Mouse (Mus musculus): ENCODE data around the gene Zfp275. TPM values are rescaled to one million over a fixed set of nuclear protein-coding genes. Genes with fewer than 3 reads are reported as not detected.

Zfp275 gene
- total RNA-seq, 4 experiments from 2014 or later = 4.5 to 5.0 (median 4.6) TPM

Other genes with a start within 250 kb of the Zfp275 start
- 1 to 10 TPM in 3 of 4 experiments, not detected in 1; 1.1 to 2.1 (median 1.4) TPM for gene Xlr3a, start 245.5 kb upstream of the Zfp275 start, total RNA-seq (2022)
- not detected for gene Gm14685, start 225.6 kb upstream of the Zfp275 start, total RNA-seq (2022)
- gene Xlr5b, start 193.8 kb upstream of the Zfp275 start, total RNA-seq (2022) = not detected
- not detected for gene DXBay18, start 193.2 kb upstream of the Zfp275 start, total RNA-seq (2022)
- not detected for gene Spin2d, start 165.6 kb upstream of the Zfp275 start, total RNA-seq (2022)
- gene Xlr3b, start 150.4 kb upstream of the Zfp275 start, total RNA-seq (2022) = 1 to 10 TPM in 2 of 4 experiments, under 1 TPM in 1, not detected in 1; 0.41 to 5.5 (median 4.3) TPM
- under 1 TPM in 2 of 4 experiments, not detected in 2; 0.41 to 0.43 TPM for gene Xlr4b, start 128.3 kb upstream of the Zfp275 start, total RNA-seq (2022)
- 1 to 10 TPM; 5.1 to 7.8 (median 6.6) TPM for gene F8a, start 114.3 kb upstream of the Zfp275 start, total RNA-seq (2022)
- not detected for gene Xlr4c, start 99.5 kb upstream of the Zfp275 start, total RNA-seq (2022)
- not detected for gene Xlr3c, start 77.2 kb upstream of the Zfp275 start, total RNA-seq (2022)
- not detected for gene Xlr5a, start 49.6 kb upstream of the Zfp275 start, total RNA-seq (2022)
- gene Xlr5c, start 49.6 kb upstream of the Zfp275 start, total RNA-seq (2022) = not detected
- gene Gm45015, start 5.8 kb upstream of the Zfp275 start, total RNA-seq (2022) = not detected
- gene Gm18336, start 56.1 kb downstream of the Zfp275 start, total RNA-seq (2022) = not detected
- not detected for gene Zfp92, start 68.5 kb downstream of the Zfp275 start, total RNA-seq (2022)
- gene Trex2, start 92.7 kb downstream of the Zfp275 start, total RNA-seq (2022) = not detected
- 10 to 100 TPM in 3 of 4 experiments, 1 to 10 TPM in 1; 9.3 to 13.2 (median 12.2) TPM for gene Haus7, start 116.4 kb downstream of the Zfp275 start, total RNA-seq (2022)
- gene Bgn, start 141.0 kb downstream of the Zfp275 start, total RNA-seq (2022) = 10 to 100 TPM; 19.5 to 43.0 (median 27.5) TPM
- 10 to 100 TPM; 10.7 to 14.4 (median 11.3) TPM for gene Atp2b3, start 160.5 kb downstream of the Zfp275 start, total RNA-seq (2022)